In the genomic region with DNA sequence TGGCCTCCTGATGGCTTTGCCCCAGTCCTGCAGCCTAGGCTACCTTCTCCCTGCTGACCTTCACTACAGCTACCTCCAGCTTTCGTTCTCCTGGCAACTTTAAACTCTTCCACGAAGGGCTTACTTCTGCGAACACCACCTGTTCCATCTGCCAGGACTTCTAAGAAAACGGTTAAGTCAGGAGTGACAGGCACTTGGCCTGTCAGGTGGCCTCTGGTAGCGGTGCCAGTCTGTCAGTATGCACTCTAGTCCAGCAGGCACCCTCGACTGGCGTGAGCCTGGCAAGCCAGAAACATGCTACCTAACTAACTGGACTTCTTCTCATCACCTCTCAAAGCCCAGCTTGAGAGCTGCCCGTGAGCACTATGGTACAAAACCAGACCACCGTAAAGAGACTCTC, we compare ENCODE assay signal across 28 mouse cellular contexts. TPM values are rescaled to one million over a fixed set of nuclear protein-coding genes. Genes with fewer than 3 reads are reported as not detected.
DNase-seq lines count a peak whose midpoint lies in the region; ATAC-seq and TF ChIP-seq lines count a peak whose summit lies in the region.
"Had no signal": no experiment of that assay in that cellular context is flagged by ENCODE, and none has a peak within 500 bp of the region (broad histone marks: within the 10 kb centered on the region; RNA-seq: fewer than 3 reads in every experiment).

No protein-coding gene starts in this region.

- peak; percentile 19 for TF ChIP-seq POLR2A in myocyte (IDR thresholded peaks at IDR 0.05; ENCODE audit: insufficient read length, low read depth)

- H3K36me3 ChIP-seq in heart, embryonic 13.5 days, result no peaks in the 10 kb centered on the region
- no peaks in the 10 kb centered on the region for H3K36me3 ChIP-seq in lung, embryonic 15.5 days
- H3K36me3 ChIP-seq in myocyte (ENCODE audit: control insufficient read depth, insufficient read depth), result peaks cover 14% of the 10 kb centered on the region
- H3K36me3 ChIP-seq: embryonic facial prominence, embryonic 10.5 days; kidney, embryonic 15.5 days; liver, embryonic 13.5 days; stomach, embryonic 15.5 days had no signal

- WGBS in heart, embryonic 13.5 days, result 66% methylated on average over 9 of the region's 9 CpGs
- WGBS in lung, embryonic 15.5 days, result 60% methylated on average over 9 of the region's 9 CpGs

- no peaks in the 10 kb centered on the region for H3K9me3 ChIP-seq in heart, embryonic 13.5 days
- H3K9me3 ChIP-seq in lung, embryonic 15.5 days, result no peaks in the 10 kb centered on the region
- H3K9me3 ChIP-seq: embryonic facial prominence, embryonic 10.5 days; kidney, embryonic 15.5 days; liver, embryonic 13.5 days; megakaryocyte, embryonic 14.5 days; stomach, embryonic 15.5 days had no signal

- H3K27ac ChIP-seq in heart, embryonic 13.5 days (replicated peaks), result no peak overlapping the region
- H3K27ac ChIP-seq in lung, embryonic 15.5 days, result 0 out of 2 replicates have a peak overlapping the region, but pooled peaks have one; percentile 26
- H3K27ac ChIP-seq: hindbrain, embryonic 14.5 days; kidney, embryonic 15.5 days; left cerebral cortex, adult 2 months; liver, embryonic 13.5 days; stomach, embryonic 15.5 days had no signal

- H3K4me1 ChIP-seq in heart, embryonic 13.5 days, result peaks cover 83% of the 10 kb centered on the region
- H3K4me1 ChIP-seq in lung, embryonic 15.5 days, result peaks cover 66% of the 10 kb centered on the region
- H3K4me1 ChIP-seq: liver, embryonic 13.5 days; megakaryocyte, embryonic 14.5 days had no signal

- no peak for DNase-seq in heart, adult 11 months
- no peak for DNase-seq in lung, postnatal 14 days
- DNase-seq in gastrocnemius, postnatal 25 days, result peak; percentile 78
- no peak for DNase-seq in embryo, embryonic 9.5 days (ENCODE audit: extremely low spot score)
- DNase-seq: adrenal gland, adult 2 months; cerebellum, adult 11 months; cerebellum, adult 9-11 months; forebrain, postnatal 0 days; heart, postnatal 14 days; layer of hippocampus, adult 9-11 months; liver, embryonic 13.5 days; lung, adult 2 months; lung, postnatal 36 days; thymus, adult 18-20 months; thymus, postnatal 36 days had no signal

- H3ac ChIP-seq in myocyte (ENCODE audit: control insufficient read depth, insufficient read length), result no peak overlapping the region

- peaks cover 100% of the 10 kb centered on the region for H3K79me2 ChIP-seq in myocyte (ENCODE audit: control insufficient read depth, insufficient read depth)

- H3K4me2 ChIP-seq in heart, embryonic 13.5 days, result no peak overlapping the region
- H3K4me2 ChIP-seq in lung, embryonic 15.5 days, result no peak overlapping the region
- H3K4me2 ChIP-seq in myocyte (ENCODE audit: low read depth), result no peak overlapping the region
- H3K4me2 ChIP-seq: hindbrain, embryonic 14.5 days; kidney, embryonic 15.5 days; liver, embryonic 13.5 days; stomach, embryonic 15.5 days had no signal

- ATAC-seq in heart, embryonic 13.5 days (ENCODE audit: extremely low read depth, insufficient number of reproducible peaks, low FRiP score, low TSS enrichment), result no peak
- ATAC-seq in lung, embryonic 15.5 days (ENCODE audit: borderline replicate concordance, extremely low read depth, low FRiP score, low TSS enrichment), result no peak
- ATAC-seq: inflammation-experienced regulatory T-cells, adult 6 months had no signal

- no peak overlapping the region for H3K4me3 ChIP-seq in heart, embryonic 13.5 days
- no peak overlapping the region for H3K4me3 ChIP-seq in lung, embryonic 15.5 days
- no peak overlapping the region for H3K4me3 ChIP-seq in myocyte
- H3K4me3 ChIP-seq: embryonic facial prominence, embryonic 10.5 days; kidney, embryonic 15.5 days; left cerebral cortex, adult 2 months; liver, embryonic 13.5 days; megakaryocyte, embryonic 14.5 days; stomach, embryonic 15.5 days had no signal

- H3K27me3 ChIP-seq in heart, embryonic 13.5 days (replicated peaks), result no peaks in the 10 kb centered on the region
- no peaks in the 10 kb centered on the region for H3K27me3 ChIP-seq in lung, embryonic 15.5 days
- H3K27me3 ChIP-seq in myocyte (ENCODE audit: control insufficient read depth, insufficient read depth, insufficient read length), result no peaks in the 10 kb centered on the region
- H3K27me3 ChIP-seq: kidney, embryonic 15.5 days; liver, embryonic 13.5 days; stomach, embryonic 15.5 days had no signal

- peak overlapping the region; percentile 8; the same call in 1 of the 2 replicates for H3K9ac ChIP-seq in heart, embryonic 13.5 days
- H3K9ac ChIP-seq in lung, embryonic 15.5 days, result no peak overlapping the region
- H3K9ac ChIP-seq: forebrain, postnatal 0 days; hindbrain, embryonic 14.5 days; kidney, embryonic 15.5 days; liver, embryonic 13.5 days; stomach, embryonic 15.5 days had no signal

TF ChIP-seq in myocyte, 11 proteins besides CTCF, POLR2A, EP300 and RAD21:
- TF ChIP-seq TCF12 (IDR thresholded peaks at IDR 0.05; ENCODE audit: insufficient read depth, poor library complexity, severe bottlenecking), result no peak
- TF ChIP-seq USF1 (IDR thresholded peaks at IDR 0.05; ENCODE audit: low read depth), result no peak
- TF ChIP-seq MYOG (IDR thresholded peaks at IDR 0.05; ENCODE audit: control insufficient read depth in 1 of 3, insufficient read depth in 1 of 3, insufficient read length in 2 of 3, low read depth in 2 of 3), result no peak
- no peak for TF ChIP-seq MAX (IDR thresholded peaks at IDR 0.05; ENCODE audit: low read depth)
- TF ChIP-seq MYOD1 (IDR thresholded peaks at IDR 0.05; ENCODE audit: control insufficient read depth in 1 of 3, insufficient read length in 2 of 3, low read depth in 2 of 3), result peak in 1 of 3 experiments; percentile 44
- TF ChIP-seq SRF (IDR thresholded peaks at IDR 0.05; ENCODE audit: control insufficient read depth, insufficient read length, low read depth), result no peak
- TF ChIP-seq E2F4 (IDR thresholded peaks at IDR 0.05; ENCODE audit: insufficient read depth), result no peak
- no peak for TF ChIP-seq REST (IDR thresholded peaks at IDR 0.05; ENCODE audit: insufficient read depth, insufficient read length)

RNA-seq across cellular contexts. Expression of gene Zbp1, which starts 24.9 kb away (rescaled TPM):
- polyA plus RNA-seq in heart, embryonic 13.5 days (2015; fragmentation: Nextera tagmentation; extraction: Ambion mirVana), result 0.33 and 0.57 TPM in 2 replicates
- 0.43 and 0.95 TPM in 2 replicates for polyA plus RNA-seq in lung, embryonic 15.5 days (2015; fragmentation: Nextera tagmentation; extraction: Ambion mirVana)
- total RNA-seq in gastrocnemius, postnatal 25 days (2021), result under 1 TPM in 1 of 2 experiments, not detected in 1; 0.27 TPM
- polyA plus RNA-seq in myocyte (2012; fragmentation: generic; extraction: Trizol), result 1.1 TPM
- total RNA-seq: left cerebral cortex, postnatal 36 days; MEL; midbrain, postnatal 0 days had no signal
- polyA plus RNA-seq: embryonic facial prominence, embryonic 10.5 days had no signal

RNA-seq across cellular contexts. Expression of gene Pmepa1, which starts 32.7 kb away (rescaled TPM):
- 3.4 TPM in 2 replicates for polyA plus RNA-seq in heart, embryonic 13.5 days (2015; fragmentation: Nextera tagmentation; extraction: Ambion mirVana)
- polyA plus RNA-seq in lung, embryonic 15.5 days (2015; fragmentation: Nextera tagmentation; extraction: Ambion mirVana), result 7.3 and 7.7 TPM in 2 replicates
- 10 to 100 TPM; 18.2 to 19.2 TPM for total RNA-seq in gastrocnemius, postnatal 25 days (2021)
- polyA plus RNA-seq in myocyte (2012; fragmentation: generic; extraction: Trizol), result 260 TPM
- total RNA-seq: MEL had no signal

Comparison
In these comparisons a context has a peak if more than half of its experiments do, and no peak if none do; other contexts are left out.
1. RNA of gene Pmepa1, which starts 32.7 kb away (polyA plus RNA-seq): 260 TPM in myocyte (single experiment); 7.3 to 7.7 TPM in lung, embryonic 15.5 days and 3.4 TPM in heart, embryonic 13.5 days; every median in the first group is over 10 times any median in the second.